Mouse (Mus musculus) myocyte (in vitro differentiated cells): ENCODE measurements at regions not wholly inside any gene's neighbourhood (a gene's known extent, or its start where the extent isn't known, plus 50 kb on each side); places are given as distances from the start of the nearest gene placed in this dataset.

ENCODE experiments used
- H3K27me3 ChIP-seq: one replicate; pipeline ENCODE4 v1.6.1; 2011; ENCODE audit not compliant: control insufficient read depth, insufficient read depth, insufficient read length
- H3K36me3 ChIP-seq: one replicate; pipeline ENCODE4 v1.6.1; 2011; ENCODE audit not compliant: control insufficient read depth, insufficient read depth
- H3K4me2 ChIP-seq: one replicate; pipeline ENCODE4 v1.6.1; 2011; ENCODE audit warnings: low read depth, control low read depth
- H3K4me3 ChIP-seq: one replicate; pipeline ENCODE4 v1.5.1; 2011; ENCODE audit warnings: mild to moderate bottlenecking, control low read depth, moderate library complexity
- H3K79me2 ChIP-seq: one replicate; pipeline ENCODE4 v1.6.1; 2011; ENCODE audit not compliant: control insufficient read depth, insufficient read depth
- H3ac ChIP-seq: one replicate; pipeline ENCODE4 v1.6.1; 2011; ENCODE audit not compliant: control insufficient read depth, insufficient read length
- CEBPB ChIP-seq: IDR thresholded peaks from 2 replicates; pipeline ENCODE4 v1.6.1; 2011; ENCODE audit warnings: mild to moderate bottlenecking, moderate library complexity; ENCODE audit not compliant: poor library complexity, insufficient read depth, severe bottlenecking
- E2F4 ChIP-seq: IDR thresholded peaks from one replicate; pipeline ENCODE4 v1.6.1; 2011; ENCODE audit warnings: mild to moderate bottlenecking, control low read depth, moderate library complexity; ENCODE audit not compliant: insufficient read depth
- MAX ChIP-seq: IDR thresholded peaks from one replicate; pipeline ENCODE4 v1.6.1; 2011; ENCODE audit warnings: low read depth, mild to moderate bottlenecking, control low read depth
- MYOD1 ChIP-seq, 3 experiments: IDR thresholded peaks; one replicate each; pipeline ENCODE4 v1.6.1; 2011; ENCODE audit warnings: control low read depth in 2 of 3, low read depth in 2 of 3, mild to moderate bottlenecking in 2 of 3, moderate library complexity in 1 of 3; ENCODE audit not compliant: insufficient read length in 2 of 3, control insufficient read depth in 1 of 3
- MYOG ChIP-seq, 3 experiments: IDR thresholded peaks; one replicate each; pipeline ENCODE4 v1.6.1; 2011; ENCODE audit warnings: control low read depth in 2 of 3, low read depth in 2 of 3, mild to moderate bottlenecking in 2 of 3; ENCODE audit not compliant: insufficient read length in 2 of 3, control insufficient read depth in 1 of 3, insufficient read depth in 1 of 3
- POLR2A ChIP-seq: IDR thresholded peaks from one replicate; pipeline ENCODE4 v1.6.1; 2011; ENCODE audit warnings: low read depth, mild to moderate bottlenecking, control low read depth, moderate library complexity; ENCODE audit not compliant: insufficient read length
- POLR2AphosphoS2 ChIP-seq: IDR thresholded peaks from one replicate; pipeline ENCODE4 v1.6.1; 2011; ENCODE audit warnings: low read depth, control low read depth; ENCODE audit not compliant: insufficient read length
- REST ChIP-seq: IDR thresholded peaks from one replicate; pipeline ENCODE4 v1.6.1; 2011; ENCODE audit warnings: mild to moderate bottlenecking, control low read depth, moderate library complexity; ENCODE audit not compliant: insufficient read depth, insufficient read length
- SRF ChIP-seq: IDR thresholded peaks from one replicate; pipeline ENCODE4 v1.6.1; 2011; ENCODE audit warnings: low read depth; ENCODE audit not compliant: control insufficient read depth, insufficient read length
- TCF12 ChIP-seq: IDR thresholded peaks from one replicate; pipeline ENCODE4 v1.6.1; 2011; ENCODE audit warnings: mild to moderate bottlenecking, control low read depth; ENCODE audit not compliant: poor library complexity, insufficient read depth, severe bottlenecking
- TCF3 ChIP-seq: IDR thresholded peaks from one replicate; pipeline ENCODE4 v1.6.1; 2011; ENCODE audit warnings: low read depth, control low read depth; ENCODE audit not compliant: insufficient read length
- USF1 ChIP-seq: IDR thresholded peaks from one replicate; pipeline ENCODE4 v1.6.1; 2011; ENCODE audit warnings: low read depth, mild to moderate bottlenecking, control low read depth, moderate library complexity

DNA sequence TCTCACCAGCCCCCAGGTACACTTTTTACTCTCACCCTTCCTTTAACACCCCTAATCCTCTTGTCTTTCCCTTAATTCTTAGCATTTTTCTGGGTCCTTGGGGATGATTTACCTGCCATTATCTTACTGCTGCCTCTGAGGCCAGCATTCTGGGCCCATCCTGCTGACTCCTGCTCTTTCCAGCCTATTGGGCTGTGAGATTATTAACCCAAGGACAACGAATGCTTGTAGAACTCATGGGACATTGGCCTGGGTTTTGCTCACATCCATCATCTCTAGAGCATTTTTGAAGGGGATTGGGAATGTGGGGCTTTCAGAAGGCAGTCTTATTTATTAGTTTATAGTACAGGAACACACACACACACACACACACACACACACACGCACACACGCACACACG is 134.5 kb upstream of the Max start:
- no peak overlapping the region for H3K4me3 ChIP-seq
- no peaks in the 10 kb centered on the region for H3K27me3 ChIP-seq
- H3K36me3 ChIP-seq, result no peaks in the 10 kb centered on the region
- no peak overlapping the region for H3ac ChIP-seq
- H3K79me2 ChIP-seq, result no peaks in the 10 kb centered on the region
- H3K4me2 ChIP-seq, result no peak overlapping the region
- TF ChIP-seq CEBPB (no peak), USF1 (no peak), POLR2AphosphoS2 (no peak), SRF (no peak), MYOD1 (IDR thresholded peaks at IDR 0.05; ENCODE audit: control insufficient read depth in 1 of 3, insufficient read length in 2 of 3, low read depth in 2 of 3) (no peak), MAX (no peak), POLR2A (no peak), E2F4 (no peak), REST (no peak), TCF12 (no peak), TCF3 (no peak), MYOG (IDR thresholded peaks at IDR 0.05; ENCODE audit: control insufficient read depth in 1 of 3, insufficient read depth in 1 of 3, insufficient read length in 2 of 3, low read depth in 2 of 3) (no peak)

DNA sequence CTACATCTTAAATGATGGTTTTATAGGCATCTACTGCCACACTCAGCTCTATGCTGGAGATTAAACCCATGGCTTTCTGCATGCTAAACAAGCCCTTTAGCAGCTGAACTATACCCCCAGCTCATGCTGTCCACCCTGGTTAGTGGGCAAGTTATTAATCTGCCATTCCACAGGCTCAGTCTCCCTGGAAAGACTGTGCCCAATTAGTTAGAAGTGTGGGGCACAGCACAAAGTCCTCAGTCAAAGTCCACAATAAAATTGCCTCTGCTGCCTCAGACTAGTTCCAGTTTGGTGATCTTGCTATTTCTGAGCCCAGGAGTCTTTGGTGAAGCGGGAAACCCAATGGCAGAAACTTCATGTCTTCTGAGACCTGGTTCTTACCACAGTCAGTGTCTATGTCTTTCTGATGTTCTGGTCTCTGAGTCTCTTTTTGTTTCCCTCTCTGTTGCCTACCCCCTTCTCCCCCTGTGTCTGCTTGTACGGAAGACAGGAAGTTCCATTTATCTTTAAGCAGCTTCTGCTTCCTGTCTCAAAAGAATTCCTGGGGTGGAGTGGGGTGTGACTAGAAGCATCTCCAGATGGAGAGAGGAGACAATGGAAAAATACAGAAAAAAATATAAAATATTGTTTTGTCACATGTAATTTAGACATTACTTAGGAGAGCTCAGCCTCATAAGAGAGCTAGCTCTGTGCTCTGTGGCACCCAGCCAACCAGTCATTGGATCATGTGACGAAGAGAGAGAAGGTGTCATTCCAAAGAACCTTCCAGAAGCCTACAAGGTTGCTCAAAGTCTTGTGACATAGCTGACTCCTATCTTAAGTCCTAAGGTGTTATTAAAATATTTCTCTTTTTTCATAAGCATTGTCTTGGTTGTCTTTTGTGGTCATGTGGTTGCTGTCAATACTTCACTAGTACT is 133.3 kb upstream of the Max start:
- no peaks in the 10 kb centered on the region for H3K27me3 ChIP-seq
- no peak for TF ChIP-seq TCF12
- no peak for TF ChIP-seq TCF3
- no peak for TF ChIP-seq MAX
- no peak for TF ChIP-seq USF1
- TF ChIP-seq SRF, result no peak
- no peak for TF ChIP-seq E2F4
- no peak for TF ChIP-seq MYOG (IDR thresholded peaks at IDR 0.05; ENCODE audit: control insufficient read depth in 1 of 3, insufficient read depth in 1 of 3, insufficient read length in 2 of 3, low read depth in 2 of 3)
- no peak for TF ChIP-seq MYOD1 (IDR thresholded peaks at IDR 0.05; ENCODE audit: control insufficient read depth in 1 of 3, insufficient read length in 2 of 3, low read depth in 2 of 3)
- no peak for TF ChIP-seq REST
- TF ChIP-seq CEBPB, result no peak
- TF ChIP-seq POLR2AphosphoS2, result no peak
- no peak for TF ChIP-seq POLR2A
- no peaks in the 10 kb centered on the region for H3K79me2 ChIP-seq
- H3K36me3 ChIP-seq, result no peaks in the 10 kb centered on the region
- no peak overlapping the region for H3K4me3 ChIP-seq
- H3ac ChIP-seq, result no peak overlapping the region
- H3K4me2 ChIP-seq, result no peak overlapping the region

DNA sequence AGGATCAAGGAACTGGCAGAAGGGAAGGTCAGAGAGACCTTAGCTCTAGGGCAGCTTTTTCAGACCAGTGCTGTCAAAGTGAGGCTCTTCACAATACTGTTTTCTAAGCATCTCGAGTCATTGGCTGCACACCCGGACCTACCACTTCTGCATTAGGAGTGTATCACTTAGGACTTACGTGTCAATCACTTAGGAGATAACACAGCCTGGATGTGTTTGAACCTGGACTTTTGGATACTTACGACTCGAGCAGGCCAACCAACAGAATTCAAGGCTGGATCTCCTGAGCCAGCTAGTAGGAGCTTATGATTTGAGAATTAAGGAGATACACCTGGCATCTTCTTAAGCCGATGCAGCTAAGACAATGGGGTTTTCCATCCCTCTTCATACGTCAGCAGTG is 132.2 kb upstream of the Max start:
- Histone ChIP-seq H3K4me3 (no peak overlapping the region), H3K79me2 (no peaks in the 10 kb centered on the region), H3K27me3 (no peaks in the 10 kb centered on the region), H3K36me3 (no peaks in the 10 kb centered on the region), H3ac (no peak overlapping the region), H3K4me2 (no peak overlapping the region)
- TF ChIP-seq TCF3 (no peak), SRF (no peak), POLR2A (no peak), E2F4 (no peak), REST (no peak), CEBPB (no peak), USF1 (no peak), MAX (no peak), MYOG (IDR thresholded peaks at IDR 0.05; ENCODE audit: control insufficient read depth in 1 of 3, insufficient read depth in 1 of 3, insufficient read length in 2 of 3, low read depth in 2 of 3) (no peak), MYOD1 (IDR thresholded peaks at IDR 0.05; ENCODE audit: control insufficient read depth in 1 of 3, insufficient read length in 2 of 3, low read depth in 2 of 3) (no peak), POLR2AphosphoS2 (no peak), TCF12 (no peak)

DNA sequence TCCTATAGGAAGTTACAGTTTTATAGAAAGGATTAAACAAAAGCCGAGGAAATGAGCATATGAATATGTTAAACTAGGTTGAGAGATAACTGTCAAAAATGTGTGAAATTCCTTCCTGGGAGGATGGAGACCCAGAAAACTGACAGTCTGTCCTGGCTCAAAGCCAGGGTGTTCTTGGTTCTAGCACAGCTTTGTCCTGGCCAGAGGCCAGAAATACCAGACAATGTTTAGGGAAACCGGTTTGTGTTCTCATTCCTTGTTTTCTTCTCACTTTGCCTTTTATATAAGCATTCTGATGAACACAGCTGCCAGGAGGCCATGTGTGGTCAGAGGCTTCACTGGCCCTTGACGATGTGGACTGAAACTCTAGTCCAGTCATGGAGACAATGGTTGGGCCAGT is 130.7 kb upstream of the Max start:
- no peak for TF ChIP-seq CEBPB
- TF ChIP-seq REST, result no peak
- no peak for TF ChIP-seq POLR2AphosphoS2
- no peak for TF ChIP-seq E2F4
- no peak for TF ChIP-seq MYOG (IDR thresholded peaks at IDR 0.05; ENCODE audit: control insufficient read depth in 1 of 3, insufficient read depth in 1 of 3, insufficient read length in 2 of 3, low read depth in 2 of 3)
- TF ChIP-seq TCF12, result no peak
- TF ChIP-seq USF1, result no peak
- no peak for TF ChIP-seq TCF3
- no peak for TF ChIP-seq MAX
- no peak for TF ChIP-seq SRF
- TF ChIP-seq POLR2A, result no peak
- no peak overlapping the region for H3K4me2 ChIP-seq
- no peaks in the 10 kb centered on the region for H3K79me2 ChIP-seq
- H3ac ChIP-seq, result no peak overlapping the region
- no peaks in the 10 kb centered on the region for H3K36me3 ChIP-seq
- no peak overlapping the region for H3K4me3 ChIP-seq
- H3K27me3 ChIP-seq, result no peaks in the 10 kb centered on the region
